Mouse (Mus musculus): ENCODE results near the gene Nppc. TPM values are rescaled to one million over a fixed set of nuclear protein-coding genes. Genes with fewer than 3 reads are reported as not detected.

Nppc gene
- polyA plus RNA-seq, 1 experiment from 2014 or later = 9.5 TPM

DNA sequence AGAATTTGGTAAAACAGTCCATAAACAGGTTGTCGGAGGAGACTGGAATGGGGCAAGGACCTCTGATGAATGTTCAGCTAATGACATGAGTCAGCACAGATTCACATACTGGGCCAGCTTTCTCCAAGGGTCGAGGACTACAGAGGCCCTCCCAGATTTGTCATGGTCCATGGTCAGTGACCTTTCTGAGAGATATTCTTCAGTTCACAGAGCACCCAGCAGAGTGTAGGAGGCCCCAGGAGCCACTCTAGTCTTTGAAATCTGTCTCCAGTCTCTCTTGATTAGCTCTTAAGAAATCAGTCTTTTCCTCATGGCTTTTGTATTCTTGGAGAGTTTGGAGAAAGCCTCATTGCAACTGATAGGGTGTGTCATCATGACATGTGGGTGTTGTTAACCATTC is 48.1 kb downstream of the Nppc start:
- peaks cover 9% of the 10 kb centered on the region for H3K4me1 ChIP-seq
- H3K27me3 ChIP-seq = no peaks in the 10 kb centered on the region
- no peak overlapping the region for H3K27ac ChIP-seq
- H3K4me2 ChIP-seq = no peak overlapping the region
- no peaks in the 10 kb centered on the region for H3K9me3 ChIP-seq
- no peaks in the 10 kb centered on the region for H3K36me3 ChIP-seq
- H3K4me3 ChIP-seq = no peak overlapping the region
- ATAC-seq (ENCODE audit: insufficient number of reproducible peaks, low FRiP score, low TSS enrichment, low read depth) = no peak
- H3K9ac ChIP-seq = no peak overlapping the region
- 79% methylated on average over 2 of the region's 2 CpGs for WGBS

DNA sequence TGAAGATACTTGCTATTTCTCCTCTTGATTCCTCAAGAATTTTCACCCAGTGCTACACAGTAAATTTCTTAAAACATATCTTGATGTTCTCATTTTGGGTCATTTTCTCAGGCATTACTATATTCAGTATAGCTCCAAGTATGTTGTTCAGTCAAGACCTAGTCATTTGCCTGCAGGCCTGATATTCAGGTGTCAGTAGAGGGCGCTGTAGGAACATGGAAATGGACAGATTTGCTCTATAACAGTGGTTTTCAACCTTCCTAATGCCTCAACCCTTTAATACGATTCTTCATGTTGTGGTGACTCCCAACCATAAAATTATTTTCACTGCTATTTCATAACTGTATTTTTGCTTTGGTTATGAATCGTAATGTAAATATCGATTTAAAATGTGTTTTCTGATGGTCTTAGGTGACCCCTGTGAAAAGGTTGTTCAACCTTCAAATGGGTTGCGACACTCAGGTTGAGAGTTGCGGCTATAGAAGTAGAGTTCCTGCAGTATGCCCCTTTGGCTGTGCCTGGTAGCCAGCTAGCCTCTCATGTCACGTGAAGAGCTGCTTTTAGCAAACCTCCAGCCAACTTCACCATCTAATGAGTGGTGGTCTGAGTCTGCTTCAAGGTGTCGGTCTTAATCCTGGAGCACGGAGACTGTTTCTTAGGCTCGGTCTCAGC is 51.8 kb downstream of the Nppc start:
- H3K9ac ChIP-seq = no peak overlapping the region
- H3K9me3 ChIP-seq = no peaks in the 10 kb centered on the region
- H3K4me2 ChIP-seq = no peak overlapping the region
- H3K36me3 ChIP-seq = no peaks in the 10 kb centered on the region
- ATAC-seq (ENCODE audit: insufficient number of reproducible peaks, low FRiP score, low TSS enrichment, low read depth) = no peak
- no peaks in the 10 kb centered on the region for H3K27me3 ChIP-seq
- WGBS = 52% methylated on average over 10 of the region's 10 CpGs
- H3K4me1 ChIP-seq = peaks cover 8% of the 10 kb centered on the region
- H3K4me3 ChIP-seq = no peak overlapping the region
- no peak overlapping the region for H3K27ac ChIP-seq

Small RNAs within 50 kb of the gene (microRNA-seq; reads per million reads assigned to microRNA genes)
- not detected for gene Gm22955

Other genes starting within 250 kb of the Nppc start
- gene Nmur1, start 244.3 kb downstream of the Nppc start, polyA plus RNA-seq (2015; fragmentation: Nextera tagmentation; extraction: Ambion mirVana) = not detected in 2 replicates
- gene Tex44, start 244.2 kb downstream of the Nppc start, polyA plus RNA-seq (2015; fragmentation: Nextera tagmentation; extraction: Ambion mirVana) = not detected in 2 replicates
- 1,783 and 2,088 TPM in 2 replicates for gene Ptma, start 143.8 kb downstream of the Nppc start, polyA plus RNA-seq (2015; fragmentation: Nextera tagmentation; extraction: Ambion mirVana)
- gene Pde6d, start 87.9 kb downstream of the Nppc start, polyA plus RNA-seq (2015; fragmentation: Nextera tagmentation; extraction: Ambion mirVana) = 65.5 and 66.5 TPM in 2 replicates
- gene Cops7b, start 87.7 kb downstream of the Nppc start, polyA plus RNA-seq (2015; fragmentation: Nextera tagmentation; extraction: Ambion mirVana) = 36.0 and 36.6 TPM in 2 replicates
- gene Dis3l2, start 33.2 kb upstream of the Nppc start, polyA plus RNA-seq (2015; fragmentation: Nextera tagmentation; extraction: Ambion mirVana) = 24.9 and 25.0 TPM in 2 replicates